ENCODE assay signal across 16 mouse cellular contexts in genomic region chr12:81223276-81223675, GRCm38 (mm10).
"Had no signal": no experiment of that assay in that cellular context is flagged by ENCODE, and none has a peak within 500 bp of the region (broad histone marks: within the 10 kb centered on the region; RNA-seq: fewer than 3 reads in every experiment).

No protein-coding gene starts in this region.

- H3K27ac ChIP-seq: neural tube, embryonic 13.5 days; neural tube, embryonic 15.5 days; stomach, embryonic 15.5 days; stomach, postnatal 0 days had no signal

- DNase-seq: retina, postnatal 1 day; right cerebral cortex, adult 18-20 months; right cerebral cortex, postnatal 14 days; right cerebral cortex, postnatal 25 days; right cerebral cortex, postnatal 4 days; spleen, adult 18-20 months; thymus, adult 18-20 months; thymus, adult 2 months; thymus, postnatal 14 days; thymus, postnatal 25 days; thymus, postnatal 36 days; thymus, postnatal 4 days had no signal

- H3K36me3 ChIP-seq: neural tube, embryonic 13.5 days; neural tube, embryonic 15.5 days; stomach, embryonic 15.5 days had no signal

- H3K4me3 ChIP-seq: neural tube, embryonic 13.5 days; neural tube, embryonic 15.5 days; stomach, embryonic 15.5 days had no signal

- H3K27me3 ChIP-seq: neural tube, embryonic 13.5 days; neural tube, embryonic 15.5 days; stomach, embryonic 15.5 days had no signal

- H3K4me1 ChIP-seq: stomach, embryonic 15.5 days had no signal

- H3K9me3 ChIP-seq: neural tube, embryonic 13.5 days; neural tube, embryonic 15.5 days; stomach, embryonic 15.5 days had no signal
